Mouse (Mus musculus) intestine, embryonic 16.5 days (tissue): ENCODE measurements at regions not wholly inside any gene's neighbourhood (a gene's known extent, or its start where the extent isn't known, plus 50 kb on each side); places are given as distances from the start of the nearest gene placed in this dataset.

ENCODE experiments used
- ATAC-seq: fragments of 200-750 bp; cut with Nextera tagmentation; 2 replicates; pipeline ENCODE4 v1.8.0; 2017; ENCODE audit warnings: moderate TSS enrichment, moderate library complexity
- H3K27ac ChIP-seq: fragments of 300-500 bp; sonication (generic); 2 replicates; pipeline ENCODE4 v1.5.1; 2014; ENCODE audit warnings: mild to moderate bottlenecking, low read length
- H3K27me3 ChIP-seq: fragments of 300-500 bp; sonication (generic); replicated peaks from 2 replicates; pipeline ENCODE4 v1.6.1; 2014; ENCODE audit warnings: low read length, control low read depth, mixed read lengths; ENCODE audit not compliant: control insufficient read depth, insufficient read depth
- H3K36me3 ChIP-seq: fragments of 300-500 bp; sonication (generic); 2 replicates; pipeline ENCODE4 v1.6.1; 2014; ENCODE audit warnings: low read length, control low read depth; ENCODE audit not compliant: control insufficient read depth, insufficient read depth
- H3K4me1 ChIP-seq: fragments of 300-500 bp; sonication (generic); 2 replicates; pipeline ENCODE4 v1.6.1; 2014; ENCODE audit warnings: low read length, control low read depth, mixed read lengths; ENCODE audit not compliant: control insufficient read depth, insufficient read depth
- H3K4me2 ChIP-seq: fragments of 300-500 bp; sonication (generic); 2 replicates; pipeline ENCODE4 v1.6.1; 2014; ENCODE audit warnings: low read depth, low read length, control low read depth
- H3K4me3 ChIP-seq: fragments of 300-500 bp; sonication (generic); 2 replicates; pipeline ENCODE4 v1.5.1; 2014; ENCODE audit warnings: mild to moderate bottlenecking, low read length
- H3K9ac ChIP-seq: fragments of 300-500 bp; sonication (generic); 2 replicates; pipeline ENCODE4 v1.6.1; 2014; ENCODE audit warnings: low read depth, low read length
- H3K9me3 ChIP-seq: fragments of 300-500 bp; sonication (generic); 2 replicates; pipeline ENCODE4 v1.6.1; 2016; ENCODE audit warnings: low read length, control low read depth; ENCODE audit not compliant: control insufficient read depth
- WGBS: fragments of 180-500 bp; shearing (Covaris S2); extraction: QIAGEN DNeasy Blood & Tissue Kit; methylation state at CpG from one replicate; pipeline ENCODE4 v1.1.7; 2014; 5-methylcytosine and 5-hydroxymethylcytosine counted together

- ATAC-seq = no peak
- H3K27ac ChIP-seq = no peak overlapping the region
- WGBS = 100% methylated on average over 1 of the region's 1 CpGs
These were observed 167.5 kb upstream of the Ubash3b start for GRCm38 (mm10) chr9:41328959-41329358.

GRCm38 (mm10) chr9:41328480-41328879 lies 167.0 kb upstream of the Ubash3b start:
- Histone ChIP-seq H3K9ac (no peak overlapping the region), H3K4me2 (peak overlapping the region; percentile 13; the same call in 1 of the 2 replicates)
- ATAC-seq = no peak

More at GRCm38 (mm10) chr9:41328959-41329358, 167.5 kb upstream of the Ubash3b start:
- H3K9me3 ChIP-seq = no peaks in the 10 kb centered on the region
- peak overlapping the region; percentile 13; the same call in 1 of the 2 replicates for H3K4me2 ChIP-seq
- H3K9ac ChIP-seq = no peak overlapping the region
- H3K4me1 ChIP-seq = no peaks in the 10 kb centered on the region; the same call in 1 of the 2 replicates
- H3K4me3 ChIP-seq = no peak overlapping the region
- no peaks in the 10 kb centered on the region for H3K36me3 ChIP-seq
- no peaks in the 10 kb centered on the region for H3K27me3 ChIP-seq

GRCm38 (mm10) chr9:41328056-41328455 lies 166.6 kb upstream of the Ubash3b start:
- no peak for ATAC-seq
- Histone ChIP-seq H3K9me3 (no peaks in the 10 kb centered on the region), H3K9ac (no peak overlapping the region), H3K27ac (no peak overlapping the region), H3K4me1 (no peaks in the 10 kb centered on the region; the same call in 1 of the 2 replicates), H3K4me2 (peak overlapping the region; percentile 13; the same call in 1 of the 2 replicates), H3K27me3 (no peaks in the 10 kb centered on the region), H3K4me3 (no peak overlapping the region), H3K36me3 (no peaks in the 10 kb centered on the region)
- 20% methylated on average over 1 of the region's 1 CpGs for WGBS

More at GRCm38 (mm10) chr9:41328480-41328879, 167.0 kb upstream of the Ubash3b start:
- no peaks in the 10 kb centered on the region for H3K27me3 ChIP-seq
- H3K4me1 ChIP-seq = no peaks in the 10 kb centered on the region; the same call in 1 of the 2 replicates
- WGBS = 30% methylated on average over 5 of the region's 5 CpGs
- no peak overlapping the region for H3K27ac ChIP-seq
- no peaks in the 10 kb centered on the region for H3K36me3 ChIP-seq
- no peak overlapping the region for H3K4me3 ChIP-seq
- no peaks in the 10 kb centered on the region for H3K9me3 ChIP-seq

GRCm38 (mm10) chr9:41327561-41327960 lies 166.1 kb upstream of the Ubash3b start:
- H3K4me3 ChIP-seq = no peak overlapping the region
- H3K27ac ChIP-seq = no peak overlapping the region

GRCm38 (mm10) chr9:41326772-41327560 lies 165.5 kb upstream of the Ubash3b start:
- WGBS = 27% methylated on average over 10 of the region's 10 CpGs
- peak; percentile 71 for ATAC-seq
- Histone ChIP-seq H3K27me3 (no peaks in the 10 kb centered on the region), H3K4me2 (0 out of 2 replicates have a peak overlapping the region, but pooled peaks have one; percentile 2), H3K9me3 (no peaks in the 10 kb centered on the region), H3K36me3 (no peaks in the 10 kb centered on the region), H3K9ac (no peak overlapping the region), H3K27ac (peak overlapping the region; percentile 58), H3K4me3 (no peak overlapping the region), H3K4me1 (no peaks in the 10 kb centered on the region; the same call in 1 of the 2 replicates)

More at GRCm38 (mm10) chr9:41327561-41327960, 166.1 kb upstream of the Ubash3b start:
- Histone ChIP-seq H3K27me3 (no peaks in the 10 kb centered on the region), H3K4me1 (no peaks in the 10 kb centered on the region; the same call in 1 of the 2 replicates), H3K36me3 (no peaks in the 10 kb centered on the region), H3K9me3 (no peaks in the 10 kb centered on the region), H3K9ac (no peak overlapping the region), H3K4me2 (no peak overlapping the region)
- ATAC-seq = no peak
- WGBS = 69% methylated on average over 1 of the region's 1 CpGs

GRCm38 (mm10) chr9:41321521-41321920 lies 160.0 kb upstream of the Ubash3b start:
- H3K4me3 ChIP-seq = no peak overlapping the region
- H3K36me3 ChIP-seq = no peaks in the 10 kb centered on the region
- H3K9me3 ChIP-seq = no peaks in the 10 kb centered on the region
- H3K27ac ChIP-seq = no peak overlapping the region
- no peaks in the 10 kb centered on the region for H3K27me3 ChIP-seq
- H3K4me2 ChIP-seq = no peak overlapping the region
- H3K9ac ChIP-seq = no peak overlapping the region
- ATAC-seq = no peak
- H3K4me1 ChIP-seq = no peaks in the 10 kb centered on the region; the same call in 1 of the 2 replicates
- WGBS = 64% methylated on average over 7 of the region's 7 CpGs

DNA sequence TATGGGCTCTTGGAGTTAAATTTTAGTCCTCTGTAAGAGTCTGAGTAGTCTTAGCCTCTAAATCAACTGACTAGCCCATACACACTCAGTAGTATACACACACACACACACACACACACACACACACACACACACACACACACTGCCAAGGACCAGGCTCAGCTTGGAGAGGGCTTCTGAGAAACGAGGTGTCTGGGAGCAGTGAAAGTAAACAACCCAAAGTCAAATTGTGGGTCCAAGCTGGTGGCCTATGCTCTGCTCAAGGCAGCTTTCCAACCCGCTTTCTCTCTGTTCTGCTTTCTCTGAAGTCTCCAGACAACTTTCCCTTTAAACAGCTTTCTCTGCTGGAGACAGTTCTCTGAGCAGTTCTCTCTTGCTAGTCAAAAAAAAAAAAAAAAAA lies 157.6 kb upstream of the Ubash3b start:
- Histone ChIP-seq H3K36me3 (no peaks in the 10 kb centered on the region), H3K4me1 (no peaks in the 10 kb centered on the region), H3K9ac (no peak overlapping the region), H3K4me2 (no peak overlapping the region), H3K9me3 (no peaks in the 10 kb centered on the region), H3K27me3 (no peaks in the 10 kb centered on the region), H3K4me3 (no peak overlapping the region), H3K27ac (no peak overlapping the region)
- 31% methylated on average over 2 of the region's 2 CpGs for WGBS
- ATAC-seq = no peak

DNA sequence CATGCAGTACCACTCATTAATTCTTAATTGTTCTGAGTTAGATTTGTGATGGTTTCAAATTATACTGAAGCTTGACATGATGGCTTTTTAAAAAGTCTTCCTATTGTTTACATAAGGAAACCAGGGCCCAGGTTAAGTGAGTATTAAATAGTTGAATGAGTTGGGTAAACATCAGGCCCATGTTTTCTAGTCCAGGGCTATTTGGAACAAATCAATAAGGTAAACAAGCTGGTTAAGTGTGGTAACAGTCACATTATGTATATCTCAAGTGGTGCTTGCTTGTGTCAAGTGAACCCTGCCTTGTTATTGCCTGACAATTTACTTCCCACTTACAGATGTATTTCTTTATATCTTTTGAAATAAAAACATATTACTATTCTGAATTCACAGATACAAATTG lies 144.7 kb upstream of the Ubash3b start:
- no peaks in the 10 kb centered on the region for H3K9me3 ChIP-seq
- H3K9ac ChIP-seq = no peak overlapping the region
- no peak for ATAC-seq
- no peak overlapping the region for H3K4me3 ChIP-seq
- no peak overlapping the region for H3K27ac ChIP-seq
- H3K4me2 ChIP-seq = no peak overlapping the region
- no peaks in the 10 kb centered on the region for H3K27me3 ChIP-seq
- H3K4me1 ChIP-seq = no peaks in the 10 kb centered on the region
- no peaks in the 10 kb centered on the region for H3K36me3 ChIP-seq

DNA sequence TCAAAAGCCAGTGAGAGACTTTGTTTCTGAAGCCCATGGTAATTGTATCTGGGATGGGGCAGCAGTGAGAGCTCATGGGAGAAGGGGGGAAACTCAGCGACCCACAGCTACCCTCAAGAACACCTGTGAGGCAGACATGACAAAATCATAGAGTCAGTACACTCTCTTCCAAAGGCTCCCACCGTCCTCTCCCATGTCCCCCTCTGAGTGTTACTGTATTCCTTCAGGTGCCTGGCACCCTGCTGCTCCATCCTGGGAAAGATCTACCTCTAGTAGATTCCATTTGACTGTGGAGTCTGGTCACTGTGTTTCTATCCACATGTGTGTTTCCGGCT lies 142.0 kb upstream of the Ubash3b start:
- Histone ChIP-seq H3K9me3 (no peaks in the 10 kb centered on the region), H3K27me3 (no peaks in the 10 kb centered on the region), H3K4me1 (no peaks in the 10 kb centered on the region), H3K4me3 (no peak overlapping the region), H3K9ac (no peak overlapping the region), H3K36me3 (no peaks in the 10 kb centered on the region), H3K4me2 (no peak overlapping the region), H3K27ac (no peak overlapping the region)
- 63% methylated on average over 3 of the region's 3 CpGs for whole genome bisulfite sequencing
- no peak for ATAC-seq
